Comparison of ENCODE assay signal across 25 mouse cellular contexts in the genomic region with DNA sequence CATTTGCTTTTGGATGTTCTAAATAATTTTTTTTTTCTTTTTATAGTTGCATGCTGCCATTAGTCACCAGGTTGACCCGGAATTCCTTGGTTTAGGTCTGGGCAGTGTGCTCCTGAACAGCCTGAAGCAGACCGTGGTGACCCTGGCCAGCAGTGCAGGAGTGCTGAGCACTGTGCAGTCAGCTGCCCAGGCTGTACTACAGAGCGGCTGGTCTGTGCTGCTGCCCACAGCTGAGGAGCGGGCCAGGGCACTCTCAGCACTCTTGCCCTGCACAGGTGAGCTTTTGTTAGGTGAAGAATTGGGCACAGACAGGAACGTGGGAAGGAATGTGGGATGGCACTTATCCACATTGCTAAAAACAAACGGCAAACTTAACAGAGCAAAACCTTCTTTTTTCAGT.
DNase-seq lines count a peak whose midpoint lies in the region; ATAC-seq and TF ChIP-seq lines count a peak whose summit lies in the region.
"Had no signal": no experiment of that assay in that cellular context is flagged by ENCODE, and none has a peak within 500 bp of the region (broad histone marks: within the 10 kb centered on the region; RNA-seq: fewer than 3 reads in every experiment).

No protein-coding gene starts in this region.

- H3K9ac ChIP-seq in embryonic facial prominence, embryonic 11.5 days (replicated peaks; ENCODE audit: low read length): no peak overlapping the region
- no peak overlapping the region for H3K9ac ChIP-seq in stomach, postnatal 0 days (ENCODE audit: low read length)
- H3K9ac ChIP-seq: embryonic facial prominence, embryonic 13.5 days; forebrain, embryonic 12.5 days; forebrain, embryonic 15.5 days; heart, embryonic 13.5 days; hindbrain, embryonic 12.5 days; hindbrain, embryonic 15.5 days had no signal

- H3K4me1 ChIP-seq in embryonic facial prominence, embryonic 11.5 days (ENCODE audit: control insufficient read depth, insufficient read depth, low read length): no peaks in the 10 kb centered on the region
- H3K4me1 ChIP-seq in embryonic facial prominence, embryonic 10.5 days: no peaks in the 10 kb centered on the region
- no peaks in the 10 kb centered on the region for H3K4me1 ChIP-seq in kidney, adult 2 months (ENCODE audit: control insufficient read depth, insufficient read depth, low read length)
- H3K4me1 ChIP-seq in stomach, postnatal 0 days (replicated peaks; ENCODE audit: control insufficient read depth, insufficient read depth): no peaks in the 10 kb centered on the region
- H3K4me1 ChIP-seq: embryonic facial prominence, embryonic 13.5 days; forebrain, embryonic 12.5 days; forebrain, embryonic 15.5 days; heart, embryonic 10.5 days; heart, embryonic 13.5 days; hindbrain, embryonic 12.5 days; hindbrain, embryonic 15.5 days had no signal

- H3K27ac ChIP-seq in embryonic facial prominence, embryonic 11.5 days (replicated peaks; ENCODE audit: low read depth, low read length): no peak overlapping the region
- no peak overlapping the region for H3K27ac ChIP-seq in embryonic facial prominence, embryonic 10.5 days (replicated peaks)
- H3K27ac ChIP-seq in kidney, adult 2 months (ENCODE audit: insufficient read depth, low read depth, low read length): no peak overlapping the region
- H3K27ac ChIP-seq in stomach, postnatal 0 days (replicated peaks): no peak overlapping the region
- H3K27ac ChIP-seq: embryonic facial prominence, embryonic 13.5 days; forebrain, embryonic 12.5 days; forebrain, embryonic 15.5 days; heart, adult 2 months; heart, embryonic 10.5 days; heart, embryonic 13.5 days; hindbrain, embryonic 12.5 days; hindbrain, embryonic 15.5 days had no signal

- no peak for TF ChIP-seq CTCF in kidney, adult 2 months (conservative IDR thresholded peaks at IDR 0.05; ENCODE audit: insufficient read depth, insufficient read length, low read depth, low read length)
- no peak for TF ChIP-seq CTCF in stomach, postnatal 0 days (IDR thresholded peaks at IDR 0.05; ENCODE audit: low read depth)

- no peak for TF ChIP-seq EP300 in stomach, postnatal 0 days (optimal IDR thresholded peaks at IDR 0.05)

- no peak for DNase-seq in embryonic facial prominence, embryonic 11.5 days (ENCODE audit: low spot score)
- DNase-seq in embryonic facial prominence, embryonic 10.5 days (ENCODE audit: low spot score): no peak
- DNase-seq in kidney, adult 2 months: peak; percentile 5
- no peak for DNase-seq in kidney, postnatal 10 days
- DNase-seq in ovary, postnatal 36 days (ENCODE audit: low spot score): peak; percentile 14
- no peak for DNase-seq in ovary, postnatal 14 days (ENCODE audit: low spot score)
- DNase-seq in stomach, postnatal 0 days (ENCODE audit: low spot score): no peak
- DNase-seq: adrenal gland, adult 8-10 months; adrenal gland, postnatal 25 days; cerebellum, adult 11-12 months; cerebellum, adult 8-10 months; cerebellum, postnatal 14 days; gastrocnemius, postnatal 25 days; heart, adult 2 months; heart, postnatal 14 days had no signal

- H3K27me3 ChIP-seq in embryonic facial prominence, embryonic 11.5 days (ENCODE audit: control insufficient read depth, insufficient read depth, low read length): no peaks in the 10 kb centered on the region
- H3K27me3 ChIP-seq in embryonic facial prominence, embryonic 10.5 days (replicated peaks; ENCODE audit: low read depth, poor library complexity, severe bottlenecking): no peaks in the 10 kb centered on the region
- no peaks in the 10 kb centered on the region for H3K27me3 ChIP-seq in kidney, adult 2 months (replicated peaks; ENCODE audit: control insufficient read depth, insufficient read depth, low read length)
- no peaks in the 10 kb centered on the region for H3K27me3 ChIP-seq in stomach, postnatal 0 days (ENCODE audit: control insufficient read depth, insufficient read depth, low read length)
- H3K27me3 ChIP-seq: embryonic facial prominence, embryonic 13.5 days; forebrain, embryonic 12.5 days; forebrain, embryonic 15.5 days; heart, embryonic 13.5 days; hindbrain, embryonic 12.5 days; hindbrain, embryonic 15.5 days had no signal

- no peaks in the 10 kb centered on the region for H3K9me3 ChIP-seq in embryonic facial prominence, embryonic 11.5 days (replicated peaks; ENCODE audit: control insufficient read depth, low read length)
- no peaks in the 10 kb centered on the region for H3K9me3 ChIP-seq in embryonic facial prominence, embryonic 10.5 days
- H3K9me3 ChIP-seq in stomach, postnatal 0 days (ENCODE audit: control insufficient read depth, low read length): no peaks in the 10 kb centered on the region
- H3K9me3 ChIP-seq: embryonic facial prominence, embryonic 13.5 days; forebrain, embryonic 12.5 days; forebrain, embryonic 15.5 days; heart, embryonic 10.5 days; heart, embryonic 13.5 days; hindbrain, embryonic 12.5 days; hindbrain, embryonic 15.5 days had no signal

- H3K4me3 ChIP-seq in embryonic facial prominence, embryonic 11.5 days (ENCODE audit: low read depth, low read length): no peak overlapping the region
- H3K4me3 ChIP-seq in embryonic facial prominence, embryonic 10.5 days: no peak overlapping the region
- H3K4me3 ChIP-seq in kidney, adult 2 months (ENCODE audit: insufficient read depth, low read depth, low read length): no peak overlapping the region
- no peak overlapping the region for H3K4me3 ChIP-seq in stomach, postnatal 0 days (ENCODE audit: low read depth, low read length)
- H3K4me3 ChIP-seq: embryonic facial prominence, embryonic 13.5 days; erythroblast, embryonic 14.5 days; forebrain, embryonic 12.5 days; forebrain, embryonic 15.5 days; heart, adult 2 months; heart, embryonic 10.5 days; heart, embryonic 13.5 days; hindbrain, embryonic 12.5 days; hindbrain, embryonic 15.5 days had no signal

- H3K4me2 ChIP-seq in embryonic facial prominence, embryonic 11.5 days (ENCODE audit: low read depth, low read length): no peak overlapping the region
- H3K4me2 ChIP-seq in stomach, postnatal 0 days (replicated peaks; ENCODE audit: low read depth): no peak overlapping the region
- H3K4me2 ChIP-seq: embryonic facial prominence, embryonic 13.5 days; forebrain, embryonic 12.5 days; forebrain, embryonic 15.5 days; heart, embryonic 13.5 days; hindbrain, embryonic 12.5 days; hindbrain, embryonic 15.5 days had no signal

- TF ChIP-seq POLR2A in kidney, adult 2 months (IDR thresholded peaks at IDR 0.05; ENCODE audit: low read depth, low read length): no peak

- no peaks in the 10 kb centered on the region for H3K36me3 ChIP-seq in embryonic facial prominence, embryonic 11.5 days (replicated peaks; ENCODE audit: control insufficient read depth, insufficient read depth, low read depth, low read length)
- peaks cover 66% of the 10 kb centered on the region for H3K36me3 ChIP-seq in embryonic facial prominence, embryonic 10.5 days (replicated peaks)
- H3K36me3 ChIP-seq in kidney, adult 2 months (ENCODE audit: control insufficient read depth, insufficient read depth, low read length): no peaks in the 10 kb centered on the region
- H3K36me3 ChIP-seq in stomach, postnatal 0 days (ENCODE audit: control insufficient read depth, insufficient read depth, low read length): peaks cover 7% of the 10 kb centered on the region; the same call in 1 of the 2 replicates

- WGBS in embryonic facial prominence, embryonic 11.5 days: 86% methylated on average over 6 of the region's 6 CpGs
- 93% methylated on average over 6 of the region's 6 CpGs for WGBS in embryonic facial prominence, embryonic 10.5 days
- 70% methylated on average over 6 of the region's 6 CpGs for WGBS in kidney, adult 2 months
- 93% methylated on average over 6 of the region's 6 CpGs for WGBS in stomach, postnatal 0 days

- ATAC-seq in embryonic facial prominence, embryonic 11.5 days (replicated peaks; ENCODE audit: insufficient number of reproducible peaks, low FRiP score, low TSS enrichment, low read depth): 0 out of 2 replicates have a peak, but pooled peaks have one; percentile 62
- ATAC-seq in stomach, postnatal 0 days (ENCODE audit: low FRiP score, low TSS enrichment): no peak
- ATAC-seq: activated CD4-positive, CD25-positive, alpha-beta regulatory T cell, adult 4 months; CD4-positive, CD25-positive, alpha-beta regulatory T cell, adult 4 months; forebrain, embryonic 15.5 days had no signal

Comparison
In these comparisons a context has a peak if more than half of its experiments do, and no peak if none do; other contexts are left out.
1. DNase-seq: peak in kidney, adult 2 months (single experiment) and ovary, postnatal 36 days (single experiment); none in embryonic facial prominence, embryonic 11.5 days (single experiment), embryonic facial prominence, embryonic 10.5 days (single experiment), kidney, postnatal 10 days (single experiment), ovary, postnatal 14 days (single experiment) and stomach, postnatal 0 days (single experiment).